In the genomic region with DNA sequence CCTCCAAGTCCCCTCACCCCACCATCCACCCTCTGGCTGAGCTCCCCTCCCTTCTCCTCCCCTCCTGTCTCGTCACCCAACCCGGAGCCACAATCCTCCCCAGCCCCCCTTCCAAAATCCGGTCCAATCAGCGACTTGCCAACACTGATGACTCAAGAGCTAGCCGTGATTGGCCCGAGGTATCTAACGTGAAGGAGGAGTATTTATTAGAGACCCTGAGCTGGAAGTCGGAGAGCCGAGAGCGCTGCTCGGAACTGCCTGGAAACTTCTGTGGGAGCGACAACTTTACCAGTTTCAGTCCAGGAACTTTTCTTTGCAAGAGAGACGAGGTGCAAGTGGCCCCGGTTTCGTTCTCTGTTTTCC, we compare ENCODE assay signal across 8 mouse cellular contexts. TPM values are rescaled to one million over a fixed set of nuclear protein-coding genes. Genes with fewer than 3 reads are reported as not detected.
DNase-seq lines count a peak whose midpoint lies in the region; ATAC-seq lines count a peak whose summit lies in the region.

A gene (plus strand): TSS at position 231 of the 363 bp plus-strand sequence.

- H3K4me2 ChIP-seq in heart, embryonic 12.5 days = peak within 1 kb of the TSS; percentile 87
- H3K4me2 ChIP-seq in kidney, embryonic 16.5 days (replicated peaks; ENCODE audit: low read depth, low read length) = peak within 1 kb of the TSS; percentile 95
- peak within 1 kb of the TSS; percentile 93 for H3K4me2 ChIP-seq in neural tube, embryonic 14.5 days (ENCODE audit: low read depth, low read length)

- H3K27me3 ChIP-seq in heart, embryonic 12.5 days (replicated peaks) = peaks cover 56% of the 10 kb centered on the region
- H3K27me3 ChIP-seq in kidney, embryonic 16.5 days (ENCODE audit: insufficient read depth, low read length) = peaks cover 32% of the 10 kb centered on the region
- no peaks in the 10 kb centered on the region for H3K27me3 ChIP-seq in neural tube, embryonic 14.5 days (ENCODE audit: control insufficient read depth, insufficient read depth, low read length)

- H3K4me1 ChIP-seq in heart, embryonic 12.5 days (replicated peaks) = peaks cover 45% of the 10 kb centered on the region
- peaks cover 22% of the 10 kb centered on the region for H3K4me1 ChIP-seq in kidney, embryonic 16.5 days (ENCODE audit: insufficient read depth, low read length)
- peaks cover 16% of the 10 kb centered on the region for H3K4me1 ChIP-seq in neural tube, embryonic 14.5 days (ENCODE audit: control insufficient read depth, insufficient read depth, low read length)

- ATAC-seq in heart, embryonic 12.5 days (ENCODE audit: insufficient number of reproducible peaks, low FRiP score) = peak; percentile 54
- ATAC-seq in kidney, embryonic 16.5 days (ENCODE audit: low FRiP score, low TSS enrichment) = peak; percentile 88
- peak; percentile 87 for ATAC-seq in neural tube, embryonic 14.5 days (ENCODE audit: low read depth)
- no peak for ATAC-seq in erythroid progenitor cell, adult 5-6 weeks (replicated peaks; ENCODE audit: low FRiP score, poor library complexity, severe bottlenecking)

- H3K27ac ChIP-seq in heart, embryonic 12.5 days (ENCODE audit: poor library complexity, severe bottlenecking) = peak within 1 kb of the TSS; percentile 61
- peak within 1 kb of the TSS; percentile 87 for H3K27ac ChIP-seq in kidney, embryonic 16.5 days (ENCODE audit: low read length)
- peak within 1 kb of the TSS; percentile 76 for H3K27ac ChIP-seq in neural tube, embryonic 14.5 days (ENCODE audit: low read depth, low read length)

- DNase-seq in 3T3-L1 (ENCODE audit: low read depth, low spot score) (peak; percentile 97), liver (peak; percentile 65)
- peak; percentile 87 to 89 for DNase-seq in adrenal gland, postnatal 36 days
- DNase-seq in fat pad, adult 2 months (ENCODE audit: extremely low read depth, low read depth, low spot score) = peak; percentile 83

- H3K36me3 ChIP-seq in heart, embryonic 12.5 days = no peaks in the 10 kb centered on the region
- H3K36me3 ChIP-seq in kidney, embryonic 16.5 days (ENCODE audit: insufficient read depth, low read length) = no peaks in the 10 kb centered on the region
- H3K36me3 ChIP-seq in neural tube, embryonic 14.5 days (ENCODE audit: control insufficient read depth, insufficient read depth, low read length) = no peaks in the 10 kb centered on the region

- under 1% methylated on average over 15 of the region's 15 CpGs for WGBS in heart, embryonic 12.5 days
- WGBS in kidney, embryonic 16.5 days = under 1% methylated on average over 15 of the region's 15 CpGs
- 0% methylated on average over 15 of the region's 15 CpGs for WGBS in neural tube, embryonic 14.5 days

- H3K9me3 ChIP-seq in heart, embryonic 12.5 days (replicated peaks) = no peaks in the 10 kb centered on the region
- H3K9me3 ChIP-seq in kidney, embryonic 16.5 days (ENCODE audit: low read length) = no peaks in the 10 kb centered on the region
- no peaks in the 10 kb centered on the region for H3K9me3 ChIP-seq in neural tube, embryonic 14.5 days (ENCODE audit: control insufficient read depth, low read length)

- peak within 1 kb of the TSS; percentile 61 for H3K4me3 ChIP-seq in heart, embryonic 12.5 days
- H3K4me3 ChIP-seq in kidney, embryonic 16.5 days (ENCODE audit: low read length) = peak within 1 kb of the TSS; percentile 77
- H3K4me3 ChIP-seq in neural tube, embryonic 14.5 days (ENCODE audit: low read depth, low read length) = peak within 1 kb of the TSS; percentile 60

- H3K9ac ChIP-seq in heart, embryonic 12.5 days = peak within 1 kb of the TSS; percentile 75
- H3K9ac ChIP-seq in kidney, embryonic 16.5 days (replicated peaks; ENCODE audit: low read length) = peak within 1 kb of the TSS; percentile 80
- peak within 1 kb of the TSS; percentile 64 for H3K9ac ChIP-seq in neural tube, embryonic 14.5 days (replicated peaks; ENCODE audit: low read depth, low read length)

RNA-seq across cellular contexts. Expression of the gene that starts here (rescaled TPM):
- total RNA-seq in adrenal gland, postnatal 36 days (2021) = 1 to 10 TPM; 1.1 to 1.9 TPM
- 57.9 and 58.6 TPM in 2 replicates for polyA plus RNA-seq in heart, embryonic 12.5 days (2016; fragmentation: Nextera tagmentation; extraction: Ambion mirVana)
- polyA plus RNA-seq in kidney, embryonic 16.5 days (2015; fragmentation: Nextera tagmentation; extraction: Ambion mirVana) = 28.0 and 31.9 TPM in 2 replicates
- polyA plus RNA-seq in neural tube, embryonic 14.5 days (2014; fragmentation: Nextera tagmentation; extraction: Ambion mirVana) = 34.4 and 39.6 TPM in 2 replicates
- total RNA-seq in erythroid progenitor cell, adult 5-6 weeks (2015; ENCODE audit: low replicate concordance) = not detected in 2 replicates
- total RNA-seq in erythroid progenitor cell, adult 5-6 weeks (2017; ENCODE audit: low replicate concordance) = not detected in 2 replicates
